Mouse (Mus musculus) adrenal gland, postnatal 36 days (tissue): Measurements from ENCODE around the gene Olfr985. TPM values are rescaled to one million over a fixed set of nuclear protein-coding genes. Genes with fewer than 3 reads are reported as not detected.

ENCODE experiments used
- DNase-seq, 2 experiments: peaks; one replicate each; pipeline ENCODE4 v3.0.0; 2021; ENCODE audit warnings: mixed read lengths in 1 of 2
- long read RNA-seq, 2 experiments: library from polyadenylated mRNA; stranded (forward); transcript quantifications; one replicate each; pipeline ENCODE4 v2.0.0; 2021; ENCODE audit warnings: borderline sequencing depth in 2 of 2
- total RNA-seq, 2 experiments: library from RNA; stranded (reverse); gene quantifications; 2 replicates each; pipeline ENCODE4 v1.2.3; 2021

Olfr985 gene
- not detected for total RNA-seq
- long read RNA-seq, experiment 1: 0 reads
- long read RNA-seq, experiment 2: 0 reads

GRCm38 (mm10) chr9:40130084-40130483 is at the start of gene Olfr985:
TSS of gene Olfr985 (minus strand) at chr9:40130184.
- DNase-seq: no peak

GRCm38 (mm10) chr9:40177017-40177416 is 47.0 kb upstream of the Olfr985 start:
- DNase-seq: no peak

- no peak for DNase-seq
Measured at GRCm38 (mm10) chr9:40166446-40166845, 36.5 kb upstream of the Olfr985 start.

GRCm38 (mm10) chr9:40155118-40155644 is 25.2 kb upstream of the Olfr985 start:
- DNase-seq: no peak

- DNase-seq: no peak
Measured at GRCm38 (mm10) chr9:40141544-40141943, 11.6 kb upstream of the Olfr985 start.

- DNase-seq: peak in 1 of 2 experiments; percentile 9
Measured at GRCm38 (mm10) chr9:40139484-40139883, 9.5 kb upstream of the Olfr985 start.

GRCm38 (mm10) chr9:40136987-40137688 is 7.2 kb upstream of the Olfr985 start:
- no peak for DNase-seq

- peak; percentile 28 to 34 for DNase-seq
Measured at GRCm38 (mm10) chr9:40130556-40130955, 572 bp upstream of the Olfr985 start.

- no peak for DNase-seq
Measured at GRCm38 (mm10) chr9:40117287-40117659, 12.7 kb downstream of the Olfr985 start.

- DNase-seq: peak; percentile 50 to 68
Measured at GRCm38 (mm10) chr9:40116645-40117286, 13.2 kb downstream of the Olfr985 start.

- no peak for DNase-seq
Measured at GRCm38 (mm10) chr9:40114106-40114505, 15.9 kb downstream of the Olfr985 start, which contains the start of gene Olfr984. TSS of gene Olfr984 (minus strand) at chr9:40114206.

GRCm38 (mm10) chr9:40094769-40095168 is 35.2 kb downstream of the Olfr985 start:
- peak in 1 of 2 experiments; percentile 2 for DNase-seq

GRCm38 (mm10) chr9:40093495-40093894 is 36.5 kb downstream of the Olfr985 start, which contains the start of gene Olfr983:
TSS of gene Olfr983 (minus strand) at chr9:40093595.
- DNase-seq: no peak

Other genes with a start within 250 kb of the Olfr985 start
- gene Olfr229, start 222.8 kb downstream of the Olfr985 start, total RNA-seq: not detected
- not detected for gene Olfr974, start 192.7 kb downstream of the Olfr985 start, total RNA-seq
- gene Olfr975, start 178.1 kb downstream of the Olfr985 start, total RNA-seq: not detected
- gene Olfr976, start 169.1 kb downstream of the Olfr985 start, total RNA-seq: not detected
- gene Olfr978, start 138.1 kb downstream of the Olfr985 start, total RNA-seq: not detected
- not detected for gene Olfr979, start 126.7 kb downstream of the Olfr985 start, total RNA-seq
- gene Olfr980, start 120.6 kb downstream of the Olfr985 start, total RNA-seq: not detected
- not detected for gene Olfr981, start 108.7 kb downstream of the Olfr985 start, total RNA-seq
- gene Olfr982, start 56.4 kb downstream of the Olfr985 start, total RNA-seq: not detected
- not detected for gene Olfr983, start 36.6 kb downstream of the Olfr985 start, total RNA-seq
- not detected for gene Olfr984, start 16.0 kb downstream of the Olfr985 start, total RNA-seq
- gene Tmem225, start 17.9 kb upstream of the Olfr985 start, total RNA-seq: not detected
- gene Olfr986, start 50.7 kb upstream of the Olfr985 start, total RNA-seq: not detected
- 1 to 10 TPM; 5.6 to 6.2 TPM for gene Zfp202, start 62.1 kb upstream of the Olfr985 start, total RNA-seq
- gene Scn3b, start 139.0 kb upstream of the Olfr985 start, total RNA-seq: 1 to 10 TPM; 6.2 to 7.5 TPM